ENCODE assay signal across 10 mouse cellular contexts in genomic region chr5:10648075-10648474, GRCm38 (mm10).
DNase-seq lines count a peak whose midpoint lies in the region; ATAC-seq and TF ChIP-seq lines count a peak whose summit lies in the region.
"Had no signal": no experiment of that assay in that cellular context is flagged by ENCODE, and none has a peak within 500 bp of the region (broad histone marks: within the 10 kb centered on the region; RNA-seq: fewer than 3 reads in every experiment).

No protein-coding gene starts in this region.

- H3K27me3 ChIP-seq in heart, adult 2 months (ENCODE audit: control insufficient read depth, insufficient read depth, low read length), result no peaks in the 10 kb centered on the region
- H3K27me3 ChIP-seq in heart, embryonic 10.5 days (ENCODE audit: insufficient read depth, poor library complexity, severe bottlenecking), result no peaks in the 10 kb centered on the region
- no peaks in the 10 kb centered on the region for H3K27me3 ChIP-seq in embryonic facial prominence, embryonic 14.5 days (replicated peaks; ENCODE audit: control insufficient read depth, insufficient read depth, low read length)
- H3K27me3 ChIP-seq: midbrain, embryonic 12.5 days had no signal

- no peaks in the 10 kb centered on the region for H3K36me3 ChIP-seq in heart, adult 2 months (ENCODE audit: control insufficient read depth, insufficient read depth, low read length)
- H3K36me3 ChIP-seq in heart, embryonic 10.5 days, result no peaks in the 10 kb centered on the region
- no peaks in the 10 kb centered on the region for H3K36me3 ChIP-seq in ES-E14 (ENCODE audit: control insufficient read depth, insufficient read depth, low read length, poor library complexity, severe bottlenecking)
- H3K36me3 ChIP-seq in embryonic facial prominence, embryonic 14.5 days (ENCODE audit: control insufficient read depth, insufficient read depth, low read length), result no peaks in the 10 kb centered on the region
- H3K36me3 ChIP-seq: midbrain, embryonic 12.5 days had no signal

- no peak overlapping the region for H3K4me2 ChIP-seq in embryonic facial prominence, embryonic 14.5 days (ENCODE audit: low read depth, low read length)
- H3K4me2 ChIP-seq: midbrain, embryonic 12.5 days had no signal

- TF ChIP-seq POLR2A in heart, adult 2 months (IDR thresholded peaks at IDR 0.05; ENCODE audit: insufficient read depth, low read depth, low read length), result no peak

- no peak overlapping the region for H3K27ac ChIP-seq in heart, adult 2 months
- H3K27ac ChIP-seq in heart, embryonic 10.5 days, result no peak overlapping the region
- no peak overlapping the region for H3K27ac ChIP-seq in ES-E14 (ENCODE audit: insufficient read depth, low read depth, low read length, poor library complexity, severe bottlenecking)
- H3K27ac ChIP-seq in embryonic facial prominence, embryonic 14.5 days (replicated peaks; ENCODE audit: low read depth, low read length), result no peak overlapping the region
- H3K27ac ChIP-seq: midbrain, embryonic 12.5 days had no signal

- no peaks in the 10 kb centered on the region for H3K9me3 ChIP-seq in heart, embryonic 10.5 days
- no peaks in the 10 kb centered on the region for H3K9me3 ChIP-seq in ES-E14 (ENCODE audit: control insufficient read depth, insufficient read depth, low read depth, low read length)
- H3K9me3 ChIP-seq in embryonic facial prominence, embryonic 14.5 days (ENCODE audit: control insufficient read depth, low read length), result peaks cover 6% of the 10 kb centered on the region; the same call in 1 of the 2 replicates
- H3K9me3 ChIP-seq: midbrain, embryonic 12.5 days had no signal

- no peak for DNase-seq in heart, adult 2 months
- no peak for DNase-seq in heart, embryonic 10.5 days (ENCODE audit: low spot score)
- DNase-seq in 3T3-L1 (ENCODE audit: low read depth, low spot score) (peak; percentile 60), ES-E14 (ENCODE audit: low read depth, low spot score) (no peak)
- peak; percentile 50 for DNase-seq in embryonic facial prominence, embryonic 14.5 days (ENCODE audit: low spot score)
- DNase-seq in adrenal gland, adult 2 months, result no peak
- DNase-seq in right cerebral cortex, postnatal 25 days, result no peak
- DNase-seq: gastrocnemius, postnatal 25 days; kidney, adult 8-10 months had no signal

- no peak overlapping the region for H3K4me3 ChIP-seq in heart, adult 2 months
- H3K4me3 ChIP-seq in heart, embryonic 10.5 days, result no peak overlapping the region
- H3K4me3 ChIP-seq in ES-E14 (ENCODE audit: insufficient read depth in 1 of 2, low read depth in 1 of 2, low read length in 2 of 2, poor library complexity in 1 of 2, severe bottlenecking in 1 of 2), result no peak overlapping the region
- H3K4me3 ChIP-seq in embryonic facial prominence, embryonic 14.5 days (ENCODE audit: low read depth, low read length), result no peak overlapping the region
- H3K4me3 ChIP-seq: midbrain, embryonic 12.5 days had no signal

- 34% methylated on average over 4 of the region's 4 CpGs for WGBS in heart, adult 2 months
- WGBS in heart, embryonic 10.5 days, result 34% methylated on average over 4 of the region's 4 CpGs
- 34% methylated on average over 4 of the region's 4 CpGs for WGBS in embryonic facial prominence, embryonic 14.5 days

- in situ Hi-C loops in ES-E14 (cut with MboI; ENCODE audit: low sequenced_read_pairs in 2 of 2, unreplicated experiment in 2 of 2), result loop anchor here in 1 of 2 experiments (25.0 kb wide), 1 partner anchor 686 kb away; no protein-coding TSS in a partner anchor

- intact Hi-C loops in heart, adult 2 months (cut with DNase I), result no loop called here

- H3K4me1 ChIP-seq in heart, adult 2 months (ENCODE audit: control insufficient read depth, insufficient read depth, low read length), result no peaks in the 10 kb centered on the region
- H3K4me1 ChIP-seq in heart, embryonic 10.5 days, result no peaks in the 10 kb centered on the region
- no peaks in the 10 kb centered on the region for H3K4me1 ChIP-seq in ES-E14 (ENCODE audit: control insufficient read depth in 2 of 2, insufficient read depth in 2 of 2, low read length in 2 of 2, poor library complexity in 1 of 2)
- H3K4me1 ChIP-seq in embryonic facial prominence, embryonic 14.5 days (ENCODE audit: control insufficient read depth, insufficient read depth, low read length), result no peaks in the 10 kb centered on the region
- H3K4me1 ChIP-seq: midbrain, embryonic 12.5 days had no signal

- H3K79me2 ChIP-seq in heart, adult 2 months (replicated peaks; ENCODE audit: control insufficient read depth, insufficient read depth, low read length), result no peaks in the 10 kb centered on the region

- TF ChIP-seq CTCF in heart, adult 2 months (IDR thresholded peaks at IDR 0.05), result peak; percentile 67

- H3K9ac ChIP-seq in heart, adult 2 months (ENCODE audit: low read depth, low read length), result no peak overlapping the region
- no peak overlapping the region for H3K9ac ChIP-seq in ES-E14 (ENCODE audit: insufficient read depth, low read depth, low read length, poor library complexity, severe bottlenecking)
- H3K9ac ChIP-seq in embryonic facial prominence, embryonic 14.5 days (ENCODE audit: low read depth, low read length), result no peak overlapping the region
- H3K9ac ChIP-seq: midbrain, embryonic 12.5 days had no signal

- no peak for TF ChIP-seq EP300 in heart, adult 2 months (IDR thresholded peaks at IDR 0.05; ENCODE audit: insufficient read depth, low read depth, low read length)

- ATAC-seq in embryonic facial prominence, embryonic 14.5 days (ENCODE audit: low read depth), result no peak

TF ChIP-seq in ES-E14, 5 proteins besides CTCF, POLR2A, EP300 and RAD21:
- TF ChIP-seq ZNF384 (IDR thresholded peaks at IDR 0.05; ENCODE audit: low read depth, low read length) (no peak), ZC3H11A (IDR thresholded peaks at IDR 0.05; ENCODE audit: borderline replicate concordance, low read depth, low read length) (peak; percentile 53; the same call in 1 of the 2 replicates), HCFC1 (IDR thresholded peaks at IDR 0.05; ENCODE audit: borderline replicate concordance, insufficient read depth, low read length) (no peak)
TF ChIP-seq in ES-E14: peak in this region for 1.

Comparison
In these comparisons a context has a peak if more than half of its experiments do, and no peak if none do; other contexts are left out.
1. DNase-seq: peak in 3T3-L1 (single experiment) and embryonic facial prominence, embryonic 14.5 days (single experiment); none in heart, adult 2 months (0 of 2), heart, embryonic 10.5 days (single experiment), ES-E14 (single experiment), adrenal gland, adult 2 months (single experiment) and right cerebral cortex, postnatal 25 days (single experiment).